Mouse (Mus musculus): Measurements from ENCODE around the gene Ttc27.

- TF ChIP-seq CTCF (IDR thresholded peaks at IDR 0.05; ENCODE audit: low read depth) (no peak), EP300 (IDR thresholded peaks at IDR 0.05; ENCODE audit: low read depth) (no peak)
Observed at GRCm38 (mm10) chr17:74753628-74754104, 36.1 kb downstream of the Ttc27 start.

Data from liver, embryonic 14.5 days (tissue).